Mouse (Mus musculus): ENCODE results near the gene Krt19. TPM values are rescaled to one million over a fixed set of nuclear protein-coding genes. Genes with fewer than 3 reads are reported as not detected.

Krt19 gene
- polyA plus RNA-seq, 1 experiment from 2014 or later, result 533 TPM

- Histone ChIP-seq H3K9ac (ENCODE audit: low read depth, low read length) (no peak overlapping the region), H3K36me3 (ENCODE audit: control insufficient read depth, insufficient read depth) (no peaks in the 10 kb centered on the region), H3K27ac (ENCODE audit: low read depth, low read length) (peak overlapping the region; percentile 79), H3K4me2 (replicated peaks; ENCODE audit: low read depth) (peak overlapping the region; percentile 37), H3K27me3 (replicated peaks; ENCODE audit: control insufficient read depth, insufficient read depth, low read length) (no peaks in the 10 kb centered on the region), H3K4me1 (replicated peaks; ENCODE audit: control insufficient read depth, insufficient read depth, low read length) (peaks cover 14% of the 10 kb centered on the region; the same call in 1 of the 2 replicates), H3K4me3 (ENCODE audit: low read depth, low read length) (peak overlapping the region; percentile 21), H3K9me3 (ENCODE audit: control insufficient read depth) (no peaks in the 10 kb centered on the region)
- 29% methylated on average over 3 of the region's 3 CpGs for WGBS
- peak; percentile 52 for ATAC-seq
- no peak for TF ChIP-seq CTCF (IDR thresholded peaks at IDR 0.05; ENCODE audit: low read depth)
Observed at GRCm38 (mm10) chr11:100157331-100157730, 8.9 kb upstream of the Krt19 start.

GRCm38 (mm10) chr11:100155497-100156255 is 7.2 kb upstream of the Krt19 start:
- Histone ChIP-seq H3K4me1 (replicated peaks; ENCODE audit: control insufficient read depth, insufficient read depth, low read length) (peaks cover 18% of the 10 kb centered on the region; the same call in 1 of the 2 replicates), H3K27ac (ENCODE audit: low read depth, low read length) (peak overlapping the region; percentile 70), H3K9ac (ENCODE audit: low read depth, low read length) (0 out of 2 replicates have a peak overlapping the region, but pooled peaks have one; percentile 17), H3K4me2 (replicated peaks; ENCODE audit: low read depth) (peak overlapping the region; percentile 37), H3K36me3 (ENCODE audit: control insufficient read depth, insufficient read depth) (no peaks in the 10 kb centered on the region), H3K4me3 (ENCODE audit: low read depth, low read length) (no peak overlapping the region), H3K9me3 (ENCODE audit: control insufficient read depth) (no peaks in the 10 kb centered on the region), H3K27me3 (replicated peaks; ENCODE audit: control insufficient read depth, insufficient read depth, low read length) (no peaks in the 10 kb centered on the region)
- no peak for TF ChIP-seq CTCF (IDR thresholded peaks at IDR 0.05; ENCODE audit: low read depth)
- ATAC-seq, result no peak
- 38% methylated on average over 8 of the region's 8 CpGs for WGBS

- peak; percentile 6; the same call in 1 of the 2 replicates for ATAC-seq
- peak overlapping the region; percentile 58 for H3K27ac ChIP-seq (ENCODE audit: low read depth, low read length)
- H3K36me3 ChIP-seq (ENCODE audit: control insufficient read depth, insufficient read depth), result no peaks in the 10 kb centered on the region; the same call in 1 of the 2 replicates
- H3K4me1 ChIP-seq (replicated peaks; ENCODE audit: control insufficient read depth, insufficient read depth, low read length), result peaks cover 12% of the 10 kb centered on the region; the same call in 1 of the 2 replicates
- H3K27me3 ChIP-seq (replicated peaks; ENCODE audit: control insufficient read depth, insufficient read depth, low read length), result 0 out of 2 replicates have a peak, but pooled peaks cover 4% of the 10 kb centered on the region
- TF ChIP-seq CTCF (IDR thresholded peaks at IDR 0.05; ENCODE audit: low read depth), result no peak
- H3K4me3 ChIP-seq (ENCODE audit: low read depth, low read length), result no peak overlapping the region
- H3K4me2 ChIP-seq (replicated peaks; ENCODE audit: low read depth), result no peak overlapping the region
- 23% methylated on average over 5 of the region's 5 CpGs for WGBS
- no peaks in the 10 kb centered on the region for H3K9me3 ChIP-seq (ENCODE audit: control insufficient read depth)
- H3K9ac ChIP-seq (ENCODE audit: low read depth, low read length), result no peak overlapping the region
Observed at GRCm38 (mm10) chr11:100147566-100148353, 705 bp downstream of the Krt19 start.

GRCm38 (mm10) chr11:100145858-100146560 is 2.5 kb downstream of the Krt19 start:
- Histone ChIP-seq H3K4me3 (ENCODE audit: low read depth, low read length) (peak overlapping the region; percentile 56), H3K27me3 (replicated peaks; ENCODE audit: control insufficient read depth, insufficient read depth, low read length) (0 out of 2 replicates have a peak, but pooled peaks cover 4% of the 10 kb centered on the region), H3K4me1 (replicated peaks; ENCODE audit: control insufficient read depth, insufficient read depth, low read length) (peaks cover 7% of the 10 kb centered on the region; the same call in 1 of the 2 replicates), H3K27ac (ENCODE audit: low read depth, low read length) (peak overlapping the region; percentile 83), H3K36me3 (ENCODE audit: control insufficient read depth, insufficient read depth) (no peaks in the 10 kb centered on the region; the same call in 1 of the 2 replicates), H3K9me3 (ENCODE audit: control insufficient read depth) (no peaks in the 10 kb centered on the region), H3K9ac (ENCODE audit: low read depth, low read length) (peak overlapping the region; percentile 62), H3K4me2 (replicated peaks; ENCODE audit: low read depth) (peak overlapping the region; percentile 70)
- 0 out of 2 replicates have a peak, but pooled peaks have one; percentile 13 for TF ChIP-seq CTCF (IDR thresholded peaks at IDR 0.05; ENCODE audit: low read depth)
- 2% methylated on average over 13 of the region's 13 CpGs for WGBS
- peak; percentile 62 for ATAC-seq

- H3K27me3 ChIP-seq (replicated peaks; ENCODE audit: control insufficient read depth, insufficient read depth, low read length), result 0 out of 2 replicates have a peak, but pooled peaks cover 4% of the 10 kb centered on the region
- no peaks in the 10 kb centered on the region; the same call in 1 of the 2 replicates for H3K36me3 ChIP-seq (ENCODE audit: control insufficient read depth, insufficient read depth)
- no peaks in the 10 kb centered on the region for H3K9me3 ChIP-seq (ENCODE audit: control insufficient read depth)
- H3K27ac ChIP-seq (ENCODE audit: low read depth, low read length), result peak overlapping the region; percentile 83
- peak overlapping the region; percentile 70 for H3K4me2 ChIP-seq (replicated peaks; ENCODE audit: low read depth)
- H3K4me3 ChIP-seq (ENCODE audit: low read depth, low read length), result peak overlapping the region; percentile 56
- TF ChIP-seq CTCF (IDR thresholded peaks at IDR 0.05; ENCODE audit: low read depth), result no peak
- 2% methylated on average over 20 of the region's 20 CpGs for whole genome bisulfite sequencing
- peaks cover 7% of the 10 kb centered on the region; the same call in 1 of the 2 replicates for H3K4me1 ChIP-seq (replicated peaks; ENCODE audit: control insufficient read depth, insufficient read depth, low read length)
- H3K9ac ChIP-seq (ENCODE audit: low read depth, low read length), result peak overlapping the region; percentile 62
- ATAC-seq, result peak; percentile 20
Observed at GRCm38 (mm10) chr11:100145104-100145503, 3.4 kb downstream of the Krt19 start.
